Comparison of ENCODE assay signal across 15 mouse cellular contexts in genomic region chr10:94093534-94093933, GRCm38 (mm10). TPM values are rescaled to one million over a fixed set of nuclear protein-coding genes. Genes with fewer than 3 reads are reported as not detected.
DNase-seq lines count a peak whose midpoint lies in the region; ATAC-seq and TF ChIP-seq lines count a peak whose summit lies in the region.
"Had no signal": no experiment of that assay in that cellular context is flagged by ENCODE, and none has a peak within 500 bp of the region (broad histone marks: within the 10 kb centered on the region; RNA-seq: fewer than 3 reads in every experiment).

No protein-coding gene starts in this region.

- TF ChIP-seq POLR2A in cortical plate, adult 2 months (IDR thresholded peaks at IDR 0.05; ENCODE audit: extremely low read depth, insufficient read depth, low read length): no peak

- H3K4me3 ChIP-seq in midbrain, embryonic 11.5 days (ENCODE audit: low read depth, low read length): no peak overlapping the region
- H3K4me3 ChIP-seq in midbrain, embryonic 15.5 days: no peak overlapping the region
- H3K4me3 ChIP-seq in cortical plate, adult 2 months (ENCODE audit: insufficient read depth, low read length): no peak overlapping the region
- H3K4me3 ChIP-seq in heart, embryonic 10.5 days: no peak overlapping the region

- H3K27ac ChIP-seq in midbrain, embryonic 11.5 days (ENCODE audit: low read depth, low read length): no peak overlapping the region; the same call in 1 of the 2 replicates
- no peak overlapping the region for H3K27ac ChIP-seq in midbrain, embryonic 15.5 days
- H3K27ac ChIP-seq in cortical plate, adult 2 months (ENCODE audit: insufficient read depth, low read length): peak overlapping the region; percentile 24; the same call in 1 of the 2 replicates
- no peak overlapping the region for H3K27ac ChIP-seq in heart, embryonic 10.5 days
- H3K27ac ChIP-seq: stomach, postnatal 0 days had no signal

- H3K9me3 ChIP-seq in midbrain, embryonic 11.5 days (ENCODE audit: control insufficient read depth, low read length): no peaks in the 10 kb centered on the region; the same call in 1 of the 2 replicates
- no peaks in the 10 kb centered on the region for H3K9me3 ChIP-seq in midbrain, embryonic 15.5 days
- H3K9me3 ChIP-seq in heart, embryonic 10.5 days: no peaks in the 10 kb centered on the region; the same call in 1 of the 2 replicates

- no peaks in the 10 kb centered on the region for H3K27me3 ChIP-seq in midbrain, embryonic 11.5 days (ENCODE audit: control insufficient read depth, insufficient read depth, low read length)
- no peaks in the 10 kb centered on the region for H3K27me3 ChIP-seq in midbrain, embryonic 15.5 days (replicated peaks)
- no peaks in the 10 kb centered on the region for H3K27me3 ChIP-seq in splenic B cell, adult 2 months (ENCODE audit: control insufficient read depth, insufficient read depth, low read length, poor library complexity, severe bottlenecking)
- H3K27me3 ChIP-seq in heart, embryonic 10.5 days (ENCODE audit: insufficient read depth, poor library complexity, severe bottlenecking): no peaks in the 10 kb centered on the region

- WGBS in midbrain, embryonic 11.5 days: 19% methylated on average over 5 of the region's 5 CpGs
- 29% methylated on average over 5 of the region's 5 CpGs for WGBS in midbrain, embryonic 15.5 days
- 51% methylated on average over 5 of the region's 5 CpGs for WGBS in heart, embryonic 10.5 days

- 0 out of 2 replicates have a peak, but pooled peaks cover 2% of the 10 kb centered on the region for H3K36me3 ChIP-seq in midbrain, embryonic 11.5 days (ENCODE audit: control insufficient read depth, insufficient read depth, low read length)
- H3K36me3 ChIP-seq in midbrain, embryonic 15.5 days (replicated peaks): no peaks in the 10 kb centered on the region
- peaks cover 3% of the 10 kb centered on the region; the same call in 1 of the 2 replicates for H3K36me3 ChIP-seq in splenic B cell, adult 2 months (ENCODE audit: control insufficient read depth, insufficient read depth, low read length, poor library complexity, severe bottlenecking)
- H3K36me3 ChIP-seq in heart, embryonic 10.5 days: peaks cover 21% of the 10 kb centered on the region

- H3K4me2 ChIP-seq in midbrain, embryonic 11.5 days: no peak overlapping the region
- H3K4me2 ChIP-seq in midbrain, embryonic 15.5 days: no peak overlapping the region

- ATAC-seq in midbrain, embryonic 11.5 days (ENCODE audit: low FRiP score): peak; percentile 77
- ATAC-seq in midbrain, embryonic 15.5 days (replicated peaks): no peak
- ATAC-seq: liver, postnatal 0 days had no signal

- H3K4me1 ChIP-seq in midbrain, embryonic 11.5 days (ENCODE audit: control insufficient read depth, insufficient read depth, low read length): peaks cover 7% of the 10 kb centered on the region
- H3K4me1 ChIP-seq in midbrain, embryonic 15.5 days: no peaks in the 10 kb centered on the region
- 0 out of 2 replicates have a peak, but pooled peaks cover 4% of the 10 kb centered on the region for H3K4me1 ChIP-seq in cortical plate, adult 2 months (ENCODE audit: control insufficient read depth, insufficient read depth, low read length)
- H3K4me1 ChIP-seq in heart, embryonic 10.5 days: peaks cover 19% of the 10 kb centered on the region; the same call in 1 of the 2 replicates

- peak; percentile 66 for DNase-seq in embryo, embryonic 10 days (ENCODE audit: low spot score)
- DNase-seq in embryo, embryonic 9.5 days (ENCODE audit: extremely low spot score): no peak
- no peak for DNase-seq in midbrain, embryonic 11.5 days (ENCODE audit: low spot score, missing footprints)
- DNase-seq in splenic B cell, adult 2 months (ENCODE audit: low read depth, low spot score): peak; percentile 29
- DNase-seq in kidney, postnatal 25 days: no peak
- DNase-seq in heart, embryonic 10.5 days (ENCODE audit: low spot score): no peak
- DNase-seq: adrenal gland, postnatal 14 days; cerebellum, postnatal 25 days; heart, adult 18-20 months; liver, postnatal 0 days; lung, postnatal 4 days; thymus, postnatal 36 days had no signal

- H3K9ac ChIP-seq in midbrain, embryonic 11.5 days (ENCODE audit: low read length): no peak overlapping the region
- H3K9ac ChIP-seq in midbrain, embryonic 15.5 days: no peak overlapping the region
- H3K9ac ChIP-seq: liver, postnatal 0 days had no signal

- no peak for TF ChIP-seq CTCF in cortical plate, adult 2 months (IDR thresholded peaks at IDR 0.05; ENCODE audit: extremely low read depth, insufficient read depth, low read length)

RNA-seq across cellular contexts. Expression of gene Nr2c1, which starts 54.3 kb away (rescaled TPM):
- 10.8 and 12.2 TPM in 2 replicates for polyA plus RNA-seq in midbrain, embryonic 11.5 days (2014; fragmentation: Nextera tagmentation; extraction: Ambion mirVana)
- polyA plus RNA-seq in midbrain, embryonic 15.5 days (2015; fragmentation: Nextera tagmentation; extraction: Ambion mirVana): 8.0 and 8.2 TPM in 2 replicates
- polyA plus RNA-seq in cortical plate, adult 2 months (2012; rRNA removed): 7.1 and 7.5 TPM in 2 replicates
- 8.8 and 9.3 TPM in 2 replicates for polyA plus RNA-seq in heart, embryonic 10.5 days (2016; fragmentation: Nextera tagmentation; extraction: Ambion mirVana)

RNA-seq across cellular contexts. Expression of gene Fgd6, which starts 57.7 kb away (rescaled TPM):
- polyA plus RNA-seq in midbrain, embryonic 11.5 days (2014; fragmentation: Nextera tagmentation; extraction: Ambion mirVana): 4.9 and 5.6 TPM in 2 replicates
- 2.3 and 2.5 TPM in 2 replicates for polyA plus RNA-seq in midbrain, embryonic 15.5 days (2015; fragmentation: Nextera tagmentation; extraction: Ambion mirVana)
- polyA plus RNA-seq in cortical plate, adult 2 months (2012; rRNA removed): 5.7 and 5.8 TPM in 2 replicates
- 2.9 and 4.5 TPM in 2 replicates for polyA plus RNA-seq in heart, embryonic 10.5 days (2016; fragmentation: Nextera tagmentation; extraction: Ambion mirVana)

RNA-seq across cellular contexts. Expression of gene Vezt, which starts 57.9 kb away (rescaled TPM):
- polyA plus RNA-seq in midbrain, embryonic 11.5 days (2014; fragmentation: Nextera tagmentation; extraction: Ambion mirVana): 45.9 and 46.7 TPM in 2 replicates
- 59.0 and 62.5 TPM in 2 replicates for polyA plus RNA-seq in midbrain, embryonic 15.5 days (2015; fragmentation: Nextera tagmentation; extraction: Ambion mirVana)
- polyA plus RNA-seq in cortical plate, adult 2 months (2012; rRNA removed): 38.9 TPM in 2 replicates
- polyA plus RNA-seq in heart, embryonic 10.5 days (2016; fragmentation: Nextera tagmentation; extraction: Ambion mirVana): 20.6 and 26.3 TPM in 2 replicates

Comparison
In these comparisons a context has a peak if more than half of its experiments do, and no peak if none do; other contexts are left out.
1. DNase-seq: peak in embryo, embryonic 10 days (single experiment) and splenic B cell, adult 2 months (single experiment); none in embryo, embryonic 9.5 days (single experiment), midbrain, embryonic 11.5 days (single experiment), kidney, postnatal 25 days (0 of 2) and heart, embryonic 10.5 days (single experiment).